Mouse (Mus musculus) embryonic stem cell, embryonic (primary cell): Measurements from ENCODE around the gene Cmtm2a.

Source experiments
- CTCF ChIA-PET, 4 experiments: fragments of 300-600 bp in 2 of 4; fragments of 350-600 bp in 2 of 4; sonication (Branson Sonifier 250); formaldehyde crosslinking; loops; one replicate each; lab custom pipeline; 2022; ENCODE audit warnings: inconsistent platforms in 2 of 4; lab: Charles Lee
- POLR2A ChIA-PET, 4 experiments: fragments of 300-600 bp in 2 of 4; fragments of 350-600 bp in 2 of 4; sonication (Branson Sonifier 250); formaldehyde crosslinking; loops; one replicate each; lab custom pipeline; 2022; ENCODE audit warnings: antibody characterized with exemption in 4 of 4, inconsistent platforms in 1 of 4; lab: Charles Lee

Cmtm2a gene

GRCm38 (mm10) chr8:104247054-104247907 is 45.7 kb downstream of the Cmtm2a start:
- POLR2A ChIA-PET = interaction anchor here in 1 of 4 experiments (0.9 to 1.0 kb wide), 2 partner anchors 12 to 195 kb away, joined by 3 to 5 read pairs; partner anchors contain the start of gene Dync1li2
- CTCF ChIA-PET = interaction anchor here in 1 of 4 experiments (0.6 kb wide), 1 partner anchor 322 kb away, joined by 3 read pairs; no protein-coding TSS in a partner anchor

- CTCF ChIA-PET = interaction anchor here in 1 of 4 experiments (0.6 kb wide), 1 partner anchor 323 kb away, joined by 3 read pairs; no protein-coding TSS in a partner anchor
- POLR2A ChIA-PET = interaction anchor here in 1 of 4 experiments (0.9 to 1.0 kb wide), 2 partner anchors 12 to 196 kb away, joined by 3 to 5 read pairs; partner anchors contain the start of gene Dync1li2
Observed at GRCm38 (mm10) chr8:104246621-104247020, 46.4 kb downstream of the Cmtm2a start.

GRCm38 (mm10) chr8:104242038-104242644 is 50.8 kb downstream of the Cmtm2a start:
- POLR2A ChIA-PET = interaction anchor here in 1 of 4 experiments (1.3 kb wide), 1 partner anchor 32 kb away, joined by 3 read pairs; no protein-coding TSS in a partner anchor
- CTCF ChIA-PET = interaction anchor here in 2 of 4 experiments (1.1 to 1.6 kb wide), 3 partner anchors 9 to 62 kb away, joined by 3 to 4 read pairs (median 3); partner anchors contain the start of gene Cklf (in 1 of the 2)

- ChIA-PET POLR2A (no interaction called here), CTCF (no interaction called here)
Observed at GRCm38 (mm10) chr8:104239418-104239861, 53.5 kb downstream of the Cmtm2a start.

GRCm38 (mm10) chr8:104234573-104234972 is 58.4 kb downstream of the Cmtm2a start:
- CTCF ChIA-PET = interaction anchor here in 3 of 4 experiments (0.5 to 1.7 kb wide), 7 partner anchors 14 to 368 kb away, joined by 3 to 5 read pairs (median 3); no protein-coding TSS in a partner anchor
- POLR2A ChIA-PET = interaction anchor here in 1 of 4 experiments (1.1 to 1.3 kb wide), 2 partner anchors 12 to 24 kb away, joined by 3 read pairs; no protein-coding TSS in a partner anchor

- POLR2A ChIA-PET = no interaction called here
- CTCF ChIA-PET = interaction anchor here in 1 of 4 experiments (0.9 kb wide), 1 partner anchor 12 kb away, joined by 3 read pairs; no protein-coding TSS in a partner anchor
Observed at GRCm38 (mm10) chr8:104232919-104233318, 60.1 kb downstream of the Cmtm2a start.

- POLR2A ChIA-PET = no interaction called here
- CTCF ChIA-PET = interaction anchor here in 1 of 4 experiments (0.9 kb wide), 1 partner anchor 11 kb away, joined by 3 read pairs; no protein-coding TSS in a partner anchor
Observed at GRCm38 (mm10) chr8:104232039-104232438, 60.9 kb downstream of the Cmtm2a start.
